Mouse (Mus musculus) embryonic fibroblast, embryonic 13.5 days (primary cell): Measurements from ENCODE around the gene Fuk.

ENCODE experiments used
- CTCF ChIP-seq: IDR thresholded peaks from 2 replicates; pipeline ENCODE4 v1.5.1; 2011; ENCODE audit warnings: mild to moderate bottlenecking, control low read depth, low read length, moderate library complexity, borderline replicate concordance; ENCODE audit not compliant: insufficient read depth
- POLR2A ChIP-seq: IDR thresholded peaks from 2 replicates; pipeline ENCODE4 v1.6.1; 2011; ENCODE audit warnings: low read depth, mild to moderate bottlenecking, control low read depth, low read length, moderate library complexity

- TF ChIP-seq CTCF: no peak
- TF ChIP-seq POLR2A: no peak
Measured at GRCm38 (mm10) chr8:110932444-110932843, 30.2 kb upstream of the Fuk start.
